Mouse (Mus musculus) midbrain, postnatal 0 days (tissue): ENCODE measurements around the gene Rpl23. TPM values are rescaled to one million over a fixed set of nuclear protein-coding genes. Genes with fewer than 3 reads are reported as not detected.

Experiments used
- ATAC-seq: fragments of 200-750 bp; cut with Nextera tagmentation; 2 replicates; pipeline ENCODE4 v1.8.0; 2017; ENCODE audit warnings: moderate number of reproducible peaks, mild to moderate bottlenecking, moderate TSS enrichment, moderate library complexity; ENCODE audit not compliant: low FRiP score
- DNase-seq: peaks from one replicate; pipeline ENCODE4 v3.0.0-alpha.2; 2015; ENCODE audit warnings: low spot score
- H3K27ac ChIP-seq: fragments of 300-500 bp; sonication (generic); 2 replicates; pipeline ENCODE4 v1.5.1; 2014; ENCODE audit warnings: low read depth, mild to moderate bottlenecking, low read length, mixed read lengths
- H3K27me3 ChIP-seq: fragments of 300-500 bp; sonication (generic); 2 replicates; pipeline ENCODE4 v1.6.1; 2014; ENCODE audit warnings: low read length, control low read depth, mixed read lengths; ENCODE audit not compliant: insufficient read depth
- H3K36me3 ChIP-seq: fragments of 300-500 bp; sonication (generic); 2 replicates; pipeline ENCODE4 v1.6.1; 2014; ENCODE audit warnings: low read length, control low read depth, mixed read lengths; ENCODE audit not compliant: insufficient read depth
- H3K4me1 ChIP-seq: fragments of 300-500 bp; sonication (generic); 2 replicates; pipeline ENCODE4 v1.6.1; 2014; ENCODE audit warnings: mild to moderate bottlenecking, control low read depth, antibody characterized with exemption, low read length, mixed read lengths; ENCODE audit not compliant: insufficient read depth
- H3K4me2 ChIP-seq: fragments of 300-500 bp; sonication (generic); 2 replicates; pipeline ENCODE4 v1.6.1; 2014; ENCODE audit warnings: low read depth, mild to moderate bottlenecking, low read length, mixed read lengths; ENCODE audit not compliant: poor library complexity, severe bottlenecking
- H3K4me3 ChIP-seq: fragments of 300-500 bp; sonication (generic); 2 replicates; pipeline ENCODE4 v1.5.1; 2014; ENCODE audit warnings: low read depth, mild to moderate bottlenecking, low read length, moderate library complexity
- H3K9ac ChIP-seq: fragments of 300-500 bp; sonication (generic); replicated peaks from 2 replicates; pipeline ENCODE4 v1.6.1; 2014; ENCODE audit warnings: mild to moderate bottlenecking, low read length, moderate library complexity, mixed read lengths; ENCODE audit not compliant: poor library complexity, severe bottlenecking
- H3K9me3 ChIP-seq: fragments of 300-500 bp; sonication (generic); 2 replicates; pipeline ENCODE4 v1.6.1; 2016; ENCODE audit warnings: low read length, control low read depth
- CTCF ChIP-seq: IDR thresholded peaks from 2 replicates; pipeline ENCODE4 v1.5.1; 2016; ENCODE audit warnings: antibody characterized with exemption, mild to moderate bottlenecking
- WGBS: fragments of 180-500 bp; shearing (Covaris S2); extraction: QIAGEN DNeasy Blood & Tissue Kit; methylation state at CpG from one replicate; pipeline ENCODE4 v1.1.7; 2014; 5-methylcytosine and 5-hydroxymethylcytosine counted together
- polyA plus RNA-seq: library from polyadenylated mRNA; unstranded; fragments of >200 nt; fragmentation: Nextera tagmentation; extraction: Ambion mirVana; gene quantifications from 2 replicates; pipeline ENCODE4 v1.2.1, GENCODE M21; 2015
- total RNA-seq: library from RNA; depleted of rRNA; stranded (reverse); fragments of >200 nt; gene quantifications from 2 replicates; pipeline ENCODE4 v1.2.3, GENCODE M21; 2014

Rpl23 gene
- total and polyA plus RNA-seq, 2 experiments from 2014 or later, result 177 to 329 TPM

DNA sequence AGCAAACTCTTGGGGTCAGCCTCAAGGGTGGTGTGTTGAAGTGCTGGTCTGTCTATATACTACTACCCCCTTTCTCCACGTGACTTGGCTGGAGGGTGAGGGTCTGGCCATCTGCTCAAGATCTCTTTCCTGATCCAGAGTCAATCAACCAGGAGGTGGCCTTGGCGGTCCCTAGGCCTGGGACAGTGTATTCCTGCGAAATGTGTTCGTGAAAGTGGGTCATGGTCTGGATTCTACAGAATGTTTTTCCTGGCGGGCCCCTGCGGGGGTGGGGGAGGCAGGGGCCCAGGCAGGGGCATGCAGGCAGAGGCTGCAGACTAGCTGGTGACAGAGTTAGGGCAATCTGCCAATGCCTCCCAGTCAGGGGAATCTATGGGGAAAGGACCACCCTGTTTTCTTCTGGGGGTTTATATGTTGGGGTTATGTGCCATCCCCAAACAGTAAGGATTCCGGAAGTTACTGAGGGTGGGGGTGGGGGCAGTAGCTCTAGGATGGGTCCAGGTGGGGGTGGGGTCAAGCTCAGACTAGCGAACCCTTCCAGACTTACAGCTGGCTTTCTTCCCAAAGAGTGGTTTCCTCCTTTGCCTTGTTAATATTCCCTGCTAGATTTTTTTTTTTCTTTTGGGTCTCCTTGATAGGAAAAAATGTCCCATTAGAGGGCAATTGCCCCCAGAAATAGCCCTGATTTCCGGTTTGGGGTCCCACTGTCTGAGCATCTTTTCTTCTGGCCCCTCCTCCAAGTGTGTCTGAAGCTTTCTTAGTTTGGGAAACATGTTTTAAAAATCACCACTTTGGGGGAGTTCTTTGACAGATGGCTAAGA lies 22.8 kb upstream of the Rpl23 start:
- H3K4me1 ChIP-seq, result peaks cover 30% of the 10 kb centered on the region
- peak overlapping the region; percentile 36; the same call in 1 of the 2 replicates for H3K9ac ChIP-seq
- peak overlapping the region; percentile 69 for H3K27ac ChIP-seq
- no peaks in the 10 kb centered on the region for H3K27me3 ChIP-seq
- ATAC-seq, result no peak
- DNase-seq, result peak; percentile 69
- TF ChIP-seq CTCF, result no peak
- peak overlapping the region; percentile 27; the same call in 1 of the 2 replicates for H3K4me2 ChIP-seq
- no peaks in the 10 kb centered on the region for H3K9me3 ChIP-seq
- no peak overlapping the region for H3K4me3 ChIP-seq
- 20% methylated on average over 9 of the region's 9 CpGs for WGBS
- peaks cover 13% of the 10 kb centered on the region for H3K36me3 ChIP-seq

DNA sequence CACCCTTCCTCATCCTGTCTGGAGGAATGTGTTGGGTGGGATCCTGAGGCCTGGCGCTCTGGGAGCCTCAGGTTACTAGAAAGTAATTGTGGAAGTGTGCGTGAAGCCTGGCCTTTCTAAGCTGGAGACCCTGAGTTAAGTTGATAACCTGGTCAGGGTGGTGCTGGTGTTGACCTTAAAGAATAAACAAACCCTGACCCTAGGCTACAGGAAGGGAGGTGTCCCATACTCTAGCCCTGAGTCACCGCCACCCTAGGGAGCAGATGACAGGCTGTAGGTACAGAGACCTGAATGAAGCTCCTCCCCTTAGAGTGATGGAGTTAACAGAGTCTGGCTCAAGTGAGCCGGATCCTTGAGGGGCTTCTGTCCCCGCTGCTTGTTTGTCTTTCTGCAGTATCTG lies 21.6 kb upstream of the Rpl23 start:
- peaks cover 11% of the 10 kb centered on the region for H3K36me3 ChIP-seq
- ATAC-seq (no peak), DNase-seq (no peak)
- H3K9me3 ChIP-seq, result no peaks in the 10 kb centered on the region
- no peak overlapping the region for H3K9ac ChIP-seq
- H3K4me1 ChIP-seq, result peaks cover 28% of the 10 kb centered on the region
- TF ChIP-seq CTCF, result no peak
- H3K27me3 ChIP-seq, result no peaks in the 10 kb centered on the region
- 90% methylated on average over 5 of the region's 5 CpGs for WGBS
- H3K4me3 ChIP-seq, result no peak overlapping the region
- H3K4me2 ChIP-seq, result peak overlapping the region; percentile 12; the same call in 1 of the 2 replicates
- no peak overlapping the region for H3K27ac ChIP-seq

DNA sequence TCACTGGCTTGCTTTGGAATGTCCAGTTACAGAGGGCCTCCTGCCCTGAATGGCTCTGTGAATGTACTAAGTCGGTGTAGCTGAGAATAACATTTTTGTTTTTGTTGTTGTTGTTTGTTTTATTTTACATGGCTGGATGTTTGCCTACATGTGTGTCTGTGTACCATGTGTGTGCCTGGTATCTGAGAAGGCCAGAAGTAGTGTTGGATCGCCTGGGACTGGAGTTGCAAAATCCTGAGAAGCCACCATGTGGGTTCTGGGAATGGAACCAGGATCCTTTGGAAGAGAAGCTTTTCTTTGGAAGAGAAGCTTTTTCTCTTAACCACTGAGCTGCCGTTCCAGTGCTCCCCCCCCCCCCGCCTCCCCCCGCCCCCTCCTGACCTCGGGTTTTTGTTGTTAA lies 20.3 kb upstream of the Rpl23 start:
- peaks cover 27% of the 10 kb centered on the region for H3K4me1 ChIP-seq
- DNase-seq (no peak), ATAC-seq (no peak)
- WGBS, result 31% methylated on average over 6 of the region's 6 CpGs
- no peak overlapping the region; the same call in 1 of the 2 replicates for H3K4me3 ChIP-seq
- peak overlapping the region; percentile 71; the same call in 1 of the 2 replicates for H3K4me2 ChIP-seq
- H3K27me3 ChIP-seq, result no peaks in the 10 kb centered on the region
- H3K36me3 ChIP-seq, result no peaks in the 10 kb centered on the region
- no peak overlapping the region for H3K27ac ChIP-seq
- H3K9ac ChIP-seq, result peak overlapping the region; percentile 44; the same call in 1 of the 2 replicates
- H3K9me3 ChIP-seq, result no peaks in the 10 kb centered on the region
- no peak for TF ChIP-seq CTCF

DNA sequence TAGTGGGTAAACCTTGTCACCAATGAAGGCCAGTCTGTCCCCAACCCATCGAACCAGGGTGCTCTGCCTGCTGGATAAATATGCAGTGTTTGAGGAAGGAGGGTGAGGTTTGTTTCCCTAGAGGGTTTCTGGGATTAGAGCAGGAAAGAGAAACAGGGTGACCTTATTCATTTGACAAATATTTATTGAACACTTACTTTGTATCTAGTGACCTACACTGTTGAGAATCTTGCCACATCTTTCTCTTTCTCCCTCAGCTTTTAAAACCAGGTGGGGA lies 19.9 kb upstream of the Rpl23 start:
- Histone ChIP-seq H3K27me3 (no peaks in the 10 kb centered on the region), H3K4me1 (peaks cover 27% of the 10 kb centered on the region), H3K4me2 (peak overlapping the region; percentile 71), H3K4me3 (peak overlapping the region; percentile 89), H3K36me3 (no peaks in the 10 kb centered on the region), H3K9me3 (no peaks in the 10 kb centered on the region), H3K9ac (peak overlapping the region; percentile 44; the same call in 1 of the 2 replicates), H3K27ac (peak overlapping the region; percentile 48; the same call in 1 of the 2 replicates)
- no peak for TF ChIP-seq CTCF
- DNase-seq (no peak), ATAC-seq (no peak)
- 34% methylated on average over 1 of the region's 1 CpGs for WGBS

DNA sequence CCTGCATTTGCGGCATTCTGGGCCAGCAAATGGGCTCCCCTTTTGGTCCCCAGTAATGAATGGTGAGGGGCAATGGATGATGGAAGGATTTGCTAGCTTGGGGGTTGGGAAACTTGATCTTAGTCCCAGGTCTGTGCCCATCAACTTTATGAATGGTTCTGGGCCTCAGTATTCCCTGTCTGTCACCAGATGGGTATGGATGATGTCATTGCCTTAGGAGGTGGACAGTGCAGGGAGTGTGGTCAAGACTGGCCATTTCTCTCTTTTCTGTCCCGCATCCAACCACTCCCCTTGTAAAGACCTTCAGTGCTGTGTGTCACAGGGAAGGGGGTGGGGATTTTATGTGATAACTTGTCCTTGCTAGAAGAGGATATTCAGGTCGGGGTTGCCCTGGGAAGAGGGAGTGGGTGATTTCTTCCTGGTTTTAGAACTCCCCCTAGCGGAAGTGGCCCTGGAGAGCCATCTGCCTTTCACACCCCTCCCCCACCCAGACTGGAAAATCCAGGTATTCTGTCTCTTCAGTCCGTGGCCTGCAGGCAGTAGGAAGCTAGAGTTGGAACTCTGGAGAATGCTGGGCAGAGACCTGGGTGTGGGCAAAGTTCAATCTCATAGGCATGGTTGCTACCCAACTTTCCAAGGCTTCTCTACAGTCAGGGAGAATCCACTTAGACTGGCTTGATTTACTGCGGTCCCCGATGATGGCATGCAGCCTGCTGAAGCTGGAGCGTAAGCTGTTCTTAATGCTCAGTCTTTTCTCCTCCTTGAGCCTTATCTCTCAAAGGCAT lies 19.4 kb upstream of the Rpl23 start:
- WGBS, result 26% methylated on average over 8 of the region's 8 CpGs
- Histone ChIP-seq H3K4me1 (peaks cover 27% of the 10 kb centered on the region), H3K9me3 (no peaks in the 10 kb centered on the region), H3K4me2 (peak overlapping the region; percentile 71), H3K27me3 (no peaks in the 10 kb centered on the region), H3K9ac (peak overlapping the region; percentile 85; the same call in 1 of the 2 replicates), H3K27ac (peak overlapping the region; percentile 95), H3K36me3 (no peaks in the 10 kb centered on the region), H3K4me3 (peak overlapping the region; percentile 89)
- ATAC-seq, result no peak
- DNase-seq, result no peak
- TF ChIP-seq CTCF, result peak; percentile 60
